Mouse (Mus musculus) embryo, embryonic 9.5 days (tissue): ENCODE results near the gene Lrrc37a.
"Not testable (repeated sequence)": the region's sequence is repeated elsewhere in the genome, so short reads cannot be mapped to it uniquely, and the experiment has no call there.

ENCODE experiments used
- DNase-seq: peaks from one replicate; pipeline ENCODE4 v3.0.0-alpha.2; 2017; ENCODE audit errors: extremely low spot score

Gene Lrrc37a

GRCm38 (mm10) chr11:103504497-103504896, at the start of gene Lrrc37a:
Lrrc37a (minus strand) TSS chr11:103504597.
- no peak for DNase-seq

GRCm38 (mm10) chr11:103534973-103535372, 30.6 kb upstream of the Lrrc37a start:
- DNase-seq = not testable (repeated sequence)

- DNase-seq = no peak
Measured at GRCm38 (mm10) chr11:103512111-103512510, 7.7 kb upstream of the Lrrc37a start.

GRCm38 (mm10) chr11:103464443-103464842, 40.0 kb downstream of the Lrrc37a start:
- peak; percentile 14 for DNase-seq

- DNase-seq = not testable (repeated sequence)
Measured at GRCm38 (mm10) chr11:103451105-103451504, 53.3 kb downstream of the Lrrc37a start.

GRCm38 (mm10) chr11:103449721-103450120, 54.7 kb downstream of the Lrrc37a start:
- not testable (repeated sequence) for DNase-seq

- DNase-seq = no peak
Measured at GRCm38 (mm10) chr11:103443678-103444077, 60.7 kb downstream of the Lrrc37a start.

GRCm38 (mm10) chr11:103436282-103436681, 68.1 kb downstream of the Lrrc37a start:
- DNase-seq = no peak

- no peak for DNase-seq
Measured at GRCm38 (mm10) chr11:103425031-103425430, 79.4 kb downstream of the Lrrc37a start.

- DNase-seq = no peak
Measured at GRCm38 (mm10) chr11:103419667-103420066, 84.7 kb downstream of the Lrrc37a start.

GRCm38 (mm10) chr11:103419226-103419625, 85.2 kb downstream of the Lrrc37a start:
- DNase-seq = no peak

GRCm38 (mm10) chr11:103413516-103413915, 90.9 kb downstream of the Lrrc37a start:
- no peak for DNase-seq

- DNase-seq = no peak
Measured at GRCm38 (mm10) chr11:103412950-103413423, 91.4 kb downstream of the Lrrc37a start.

- DNase-seq = peak; percentile 91
Measured at GRCm38 (mm10) chr11:103411981-103412949, 92.1 kb downstream of the Lrrc37a start, which contains the start of gene Plekhm1. Plekhm1 (minus strand) TSS chr11:103412687.

- DNase-seq = no peak
Measured at GRCm38 (mm10) chr11:103411301-103411700, 93.1 kb downstream of the Lrrc37a start.

- no peak for DNase-seq
Measured at GRCm38 (mm10) chr11:103408880-103409279, 95.5 kb downstream of the Lrrc37a start.

- not testable (repeated sequence) for DNase-seq
Measured at GRCm38 (mm10) chr11:103407136-103407535, 97.3 kb downstream of the Lrrc37a start.

- no peak for DNase-seq
Measured at GRCm38 (mm10) chr11:103406551-103406950, 97.8 kb downstream of the Lrrc37a start.

- DNase-seq = no peak
Measured at GRCm38 (mm10) chr11:103405814-103406213, 98.6 kb downstream of the Lrrc37a start.

GRCm38 (mm10) chr11:103404618-103405017, 99.8 kb downstream of the Lrrc37a start:
- no peak for DNase-seq

GRCm38 (mm10) chr11:103403776-103404175, 100.6 kb downstream of the Lrrc37a start:
- DNase-seq = no peak

GRCm38 (mm10) chr11:103402738-103403137, 101.7 kb downstream of the Lrrc37a start:
- DNase-seq = no peak

- DNase-seq = peak; percentile 38
Measured at GRCm38 (mm10) chr11:103402198-103402597, 102.2 kb downstream of the Lrrc37a start.
